Mouse (Mus musculus) cerebellum, postnatal 4 days (tissue): Measurements from ENCODE around the gene Cd244a.
A peak's percentile ranks its signal among the peaks of the same experiment; 100 is the strongest.

ENCODE experiments used
- DNase-seq, 2 experiments: peaks; one replicate each; pipeline ENCODE4 v3.0.0; 2022; ENCODE audit warnings: low spot score in 2 of 2, mixed read lengths in 1 of 2

Cd244a gene

DNA sequence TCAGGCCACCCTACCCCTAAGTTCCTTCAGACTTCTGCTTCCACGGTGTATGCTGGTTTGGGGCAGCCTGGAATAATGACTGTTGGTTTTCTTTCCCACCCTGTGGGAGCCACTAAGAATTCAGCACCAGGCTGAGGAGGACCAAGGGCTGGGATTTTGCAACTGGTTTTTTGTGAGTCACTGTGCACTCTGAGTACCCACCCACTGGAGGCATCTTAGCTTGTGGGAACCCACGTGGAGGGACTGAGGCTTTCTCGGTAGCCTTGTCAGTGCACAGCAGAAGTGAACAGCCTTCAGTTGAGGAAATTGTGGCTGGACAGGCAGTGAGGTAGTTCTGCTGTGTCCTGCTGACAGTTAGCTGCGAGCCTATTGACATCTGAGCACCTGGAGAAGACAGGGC is at the start of gene Cd244a:
Gene Cd244a (plus strand): TSS at position 296 of the 400 bp plus-strand sequence.
- DNase-seq, result no peak

DNA sequence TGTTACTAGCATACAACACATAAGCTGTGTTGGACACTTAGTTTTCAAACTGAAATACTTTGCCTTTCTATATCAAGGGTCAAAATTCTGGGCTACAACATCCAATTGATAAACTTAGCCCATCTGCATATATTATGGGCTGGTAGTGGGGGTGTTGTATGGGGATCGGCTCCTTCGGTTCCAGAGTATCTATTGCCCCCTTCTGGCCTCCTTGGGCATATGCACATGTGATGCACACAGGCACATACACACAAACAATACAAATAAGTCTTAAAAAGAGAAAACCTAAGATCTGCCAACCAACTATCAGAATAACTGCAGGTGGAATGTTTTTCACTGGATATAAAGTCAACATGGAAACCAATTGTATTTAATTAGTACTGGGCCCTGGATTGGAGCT is 45.8 kb upstream of the Cd244a start:
- no peak for DNase-seq

DNA sequence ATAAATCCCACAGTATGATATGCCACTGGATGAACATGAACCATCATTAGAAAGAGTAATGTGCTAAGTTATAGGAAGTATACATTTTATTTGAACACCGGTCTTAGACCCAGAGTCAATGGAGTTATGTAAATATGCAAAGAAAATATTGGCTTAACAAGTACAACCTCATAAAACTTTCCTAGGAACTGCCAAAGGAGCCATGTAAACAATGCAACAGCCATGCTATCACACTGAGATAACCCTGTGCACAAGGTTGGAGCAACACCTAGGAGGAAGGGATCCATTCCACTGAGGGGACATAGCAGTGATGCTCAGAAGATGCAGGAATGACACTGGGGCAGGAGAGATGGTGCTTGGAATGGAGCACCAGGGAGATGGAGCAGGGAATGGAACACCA is 45.2 kb upstream of the Cd244a start:
- DNase-seq, result no peak

DNA sequence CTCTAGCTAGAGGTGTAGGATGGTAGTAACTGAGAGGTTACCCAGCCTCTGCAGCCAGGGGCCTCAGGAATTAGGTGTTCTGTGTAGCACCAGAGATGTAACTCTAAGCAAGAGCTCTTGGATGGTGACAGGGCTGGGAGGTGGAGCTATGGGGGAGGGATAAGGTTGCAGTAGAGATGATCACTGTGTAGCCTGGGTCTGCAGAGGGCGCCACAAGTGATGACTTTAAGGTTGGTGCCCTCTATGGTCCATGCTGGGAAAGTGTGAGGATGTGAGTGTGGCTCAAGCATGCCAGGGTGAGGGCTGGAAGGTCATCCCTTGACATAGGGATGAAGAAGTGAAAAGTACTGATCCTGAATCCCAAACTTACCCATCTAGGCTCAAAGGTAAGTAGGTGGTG is 44.0 kb upstream of the Cd244a start:
- no peak for DNase-seq

DNA sequence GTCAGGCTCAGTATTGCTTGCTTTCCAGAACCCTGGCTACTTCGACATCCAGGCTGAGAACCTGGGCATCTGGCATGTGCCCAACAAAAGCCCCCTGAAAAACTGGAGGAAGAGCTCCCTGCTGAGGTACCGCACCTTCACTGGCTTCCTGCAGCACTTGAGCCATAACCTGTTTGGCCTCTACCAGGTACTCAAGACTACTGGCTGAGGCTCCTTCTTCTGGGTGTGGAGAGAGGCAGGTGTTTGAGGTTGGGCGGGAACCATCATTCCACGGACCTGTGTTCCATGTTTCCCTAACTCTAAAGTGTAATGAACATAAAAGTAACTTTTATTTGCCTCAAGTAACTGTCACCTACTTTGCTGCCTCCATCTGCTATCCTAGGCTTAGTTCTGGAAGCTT is 43.4 kb upstream of the Cd244a start:
- no peak for DNase-seq

DNA sequence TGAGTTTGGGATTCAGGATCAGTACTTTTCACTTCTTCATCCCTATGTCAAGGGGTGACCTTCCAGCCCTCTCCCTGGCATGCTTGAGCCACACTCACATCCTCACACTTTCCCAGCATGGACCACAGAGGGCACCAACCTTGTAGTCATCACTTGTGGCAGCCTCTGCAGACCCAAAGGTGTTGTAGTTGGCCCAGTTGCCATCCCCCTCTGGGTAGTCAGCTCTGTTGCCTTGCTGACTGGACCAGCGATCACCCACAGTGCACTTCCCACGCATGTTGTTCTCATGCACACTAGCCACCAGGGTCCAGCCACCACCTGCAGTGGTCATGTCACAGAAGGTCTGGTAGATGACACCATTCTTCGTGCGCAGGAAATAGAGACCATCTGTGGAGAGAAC is 27.6 kb upstream of the Cd244a start:
- no peak for DNase-seq

DNA sequence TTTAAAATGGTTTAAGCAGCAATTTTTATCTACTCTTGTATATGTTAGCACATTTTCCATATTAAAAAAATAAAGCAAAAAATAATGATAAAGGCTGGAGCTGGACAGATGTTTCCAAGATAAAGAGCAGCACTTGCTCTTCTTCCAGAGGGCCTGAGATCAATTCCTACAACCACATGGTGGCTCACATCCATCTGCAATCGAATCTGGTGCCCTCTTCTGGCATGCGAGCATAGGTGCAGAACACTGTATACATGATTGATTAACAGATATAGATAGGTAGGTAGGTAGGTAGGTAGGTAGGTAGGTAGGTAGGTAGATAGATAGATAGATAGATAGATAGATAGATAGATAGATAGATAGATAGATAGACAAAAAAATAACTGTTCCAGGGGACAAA is 26.2 kb upstream of the Cd244a start:
- DNase-seq, result no peak

DNA sequence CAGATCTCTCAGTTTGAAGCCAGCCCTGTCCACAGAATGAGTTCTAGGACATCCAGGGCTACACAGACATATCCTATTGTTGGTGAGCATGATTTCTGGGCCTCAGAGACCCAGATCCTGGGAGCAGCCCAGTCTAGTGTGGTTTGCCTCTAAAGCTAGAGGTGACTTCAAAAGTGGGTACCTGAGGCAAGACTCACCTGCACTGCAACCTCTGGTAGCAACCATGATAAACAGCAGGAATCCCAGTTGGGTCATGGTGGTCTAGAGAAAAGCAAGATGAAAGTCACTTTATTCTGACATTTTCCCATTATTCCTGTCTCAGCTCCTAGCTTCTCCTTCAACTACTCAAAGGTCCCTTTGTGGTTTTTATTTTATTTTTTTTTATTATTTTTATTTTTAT is 24.4 kb upstream of the Cd244a start:
- no peak for DNase-seq

DNA sequence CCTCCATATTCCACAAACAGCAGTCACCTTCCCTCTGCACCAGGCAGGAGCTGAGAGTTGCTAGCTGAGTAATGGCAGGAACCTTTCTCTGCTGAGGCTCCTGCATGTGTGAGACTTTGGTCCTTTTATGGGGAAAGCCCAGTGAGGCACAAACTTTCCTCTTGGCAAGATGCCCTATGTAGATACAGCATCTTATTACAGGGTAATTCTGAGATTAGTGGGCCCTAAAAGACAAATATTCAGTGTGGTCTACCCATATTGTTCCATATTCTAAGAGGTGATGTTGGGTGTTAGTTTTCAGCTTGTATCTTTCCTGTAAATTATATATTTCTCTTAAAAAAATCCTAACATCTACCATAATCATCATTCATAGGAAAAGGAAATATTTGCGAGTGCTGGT is 23.8 kb upstream of the Cd244a start, which contains the start of gene Itln1:
Gene Itln1 (minus strand): TSS at position 101 of the 400 bp plus-strand sequence.
- DNase-seq, result no peak

DNA sequence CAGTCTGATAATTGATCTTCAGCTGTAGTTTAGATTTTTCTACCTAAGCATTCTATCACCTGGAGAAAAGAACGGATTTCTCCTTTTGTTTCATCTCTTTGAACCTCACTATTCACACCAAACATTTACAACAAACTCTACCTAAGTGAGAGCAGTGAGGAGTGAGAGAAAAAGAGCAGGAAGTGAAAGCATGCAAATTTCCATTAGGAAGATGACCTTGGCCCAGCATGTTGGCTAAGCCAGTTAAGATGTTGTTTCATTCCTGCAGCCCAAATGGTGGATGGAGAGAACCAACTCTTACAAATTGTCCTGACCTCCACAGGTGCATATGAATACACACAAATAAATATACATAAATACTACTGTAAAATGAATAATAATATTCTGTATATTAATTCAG is 18.3 kb upstream of the Cd244a start:
- DNase-seq, result no peak

DNA sequence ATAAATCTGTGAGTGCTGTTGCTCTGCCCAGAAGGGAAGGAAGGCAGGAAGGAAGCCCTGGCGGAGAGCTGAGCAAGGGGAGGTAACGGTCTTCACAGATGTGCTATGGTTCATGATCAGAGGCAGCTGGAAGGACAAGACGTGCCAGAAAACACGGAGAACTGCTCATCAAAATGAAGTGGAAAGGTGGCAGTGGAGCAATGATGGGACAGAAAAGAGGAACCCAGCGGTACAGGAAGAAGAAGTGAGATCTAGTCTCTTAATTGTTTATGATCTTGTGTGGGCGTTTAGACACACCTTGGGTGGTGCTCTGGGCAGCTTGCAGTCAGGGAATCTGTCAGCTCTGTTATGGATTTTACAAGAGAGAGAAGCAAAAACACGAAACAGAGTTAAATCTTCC is 7.7 kb upstream of the Cd244a start:
- DNase-seq, result no peak

DNA sequence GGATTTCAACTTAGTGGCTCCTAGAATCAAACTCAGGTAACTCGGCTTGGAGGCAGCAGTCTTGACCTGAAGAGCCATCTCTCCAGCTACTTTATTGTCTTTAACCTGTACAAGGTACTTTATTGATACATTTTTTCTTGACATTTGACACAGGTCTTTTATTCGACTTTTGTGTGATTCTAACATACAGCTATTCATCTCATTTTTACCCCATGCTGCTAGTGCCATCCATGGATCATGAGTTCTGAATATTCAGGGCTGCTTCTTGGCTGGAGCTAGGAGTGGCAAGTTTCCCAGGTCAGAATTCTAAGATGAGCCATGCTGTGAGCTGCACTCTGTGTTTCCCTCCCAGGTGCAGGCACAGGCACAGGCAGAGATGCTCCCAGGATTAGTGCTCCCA is 6.8 kb upstream of the Cd244a start:
- DNase-seq, result no peak

DNA sequence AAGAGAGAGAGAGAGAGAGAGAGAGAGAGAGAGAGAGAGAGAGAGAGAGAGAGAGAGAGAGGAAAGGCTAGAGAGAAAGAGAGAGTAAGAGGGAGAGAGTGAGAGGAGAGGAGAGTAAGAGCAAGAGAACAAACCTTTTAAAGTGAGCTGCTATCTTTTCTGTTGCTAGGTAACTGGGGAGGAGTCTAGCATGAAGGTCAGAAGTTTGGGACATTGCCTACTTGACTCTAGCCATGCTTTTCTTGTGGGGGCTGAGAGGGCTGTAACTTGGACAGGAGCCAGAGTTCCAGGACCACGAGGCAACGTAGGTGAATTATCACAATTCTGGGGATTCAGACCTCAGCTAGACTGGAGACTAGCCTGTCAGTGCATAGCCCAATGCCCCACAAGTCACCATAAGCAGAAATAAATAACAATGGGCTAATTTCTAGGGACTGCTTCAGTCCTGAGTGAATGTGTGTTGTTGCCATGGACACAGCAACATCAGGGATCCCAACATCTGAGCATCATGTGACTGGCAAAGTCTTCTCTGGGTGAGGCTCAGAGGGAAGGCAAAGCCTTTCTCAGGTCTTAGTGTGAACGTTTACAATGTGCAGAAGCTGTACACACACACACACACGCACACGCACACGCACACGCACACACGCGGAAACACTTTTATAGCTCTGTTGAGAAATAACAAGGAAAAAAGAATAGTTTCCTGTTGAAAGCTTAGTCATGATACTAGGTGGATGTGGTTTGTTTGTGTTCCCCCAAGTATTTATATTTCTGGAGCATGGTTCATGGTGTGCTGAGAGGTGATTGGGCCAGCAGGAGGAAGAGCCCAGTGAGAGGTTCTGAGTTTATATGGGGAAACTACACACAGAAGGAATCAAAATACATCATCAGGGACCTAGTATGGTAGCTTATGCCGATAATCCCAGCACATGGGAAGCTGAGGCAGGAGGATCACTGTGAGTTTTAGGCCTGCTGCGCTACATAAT is 5.3 kb upstream of the Cd244a start:
- DNase-seq, result no peak

DNA sequence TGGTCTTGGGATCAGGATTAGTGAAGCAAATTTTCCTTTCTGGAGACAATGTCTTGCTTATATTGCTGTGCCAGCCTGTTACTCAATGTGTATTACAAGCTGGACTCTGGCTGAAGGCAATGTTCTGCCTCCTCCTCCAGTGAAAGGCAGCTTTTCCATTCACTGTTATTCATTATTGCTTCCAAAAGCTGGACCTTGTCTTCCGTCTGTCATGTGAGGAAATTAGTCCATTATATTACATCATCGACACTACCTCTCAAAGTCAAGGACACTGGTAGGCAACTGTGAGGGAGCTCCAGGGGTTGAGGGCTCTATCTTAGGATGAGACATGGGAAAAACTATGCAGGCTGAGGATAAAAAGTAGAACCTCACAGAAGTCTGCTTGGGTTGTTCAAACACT is 2.6 kb upstream of the Cd244a start:
- DNase-seq, result no peak

DNA sequence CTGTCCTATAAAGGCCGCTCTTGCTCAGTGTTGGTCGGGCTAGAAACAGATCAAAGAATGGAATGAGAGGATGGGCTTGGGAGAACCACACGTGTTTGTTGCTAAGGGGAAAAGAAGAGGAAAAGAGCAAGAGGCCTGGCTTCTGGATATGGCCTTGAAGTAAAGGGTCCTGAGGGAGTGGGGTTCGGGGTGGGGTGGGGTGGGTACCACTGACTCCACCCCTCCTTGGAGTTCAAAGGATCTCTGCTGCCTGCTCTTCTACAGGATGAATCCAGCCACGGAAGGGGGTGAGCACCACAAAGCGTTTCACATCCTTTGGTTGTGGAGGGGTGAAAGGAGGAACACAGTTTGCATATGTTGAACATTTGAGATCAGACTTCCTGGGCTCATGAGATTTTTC is 586 bp upstream of the Cd244a start:
- no peak for DNase-seq

DNA sequence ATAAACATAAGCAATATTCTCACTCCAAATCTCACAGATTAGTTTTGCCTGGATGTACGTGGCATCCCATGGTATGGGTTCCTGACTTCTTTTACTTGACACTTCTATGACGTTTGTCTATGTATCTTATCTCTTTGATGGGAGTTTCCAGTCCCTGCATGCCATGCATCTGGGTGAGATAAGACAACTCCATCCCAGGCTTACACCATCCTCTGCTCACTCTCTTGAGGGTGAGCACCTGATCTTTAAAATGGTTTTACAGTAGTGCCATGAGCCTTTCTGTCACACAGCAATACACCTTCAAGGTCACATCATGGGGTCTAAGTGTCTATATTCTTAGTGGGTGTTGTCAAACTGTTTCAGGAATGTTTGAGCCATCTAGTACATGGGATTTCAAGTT is 1.3 kb downstream of the Cd244a start:
- no peak for DNase-seq

DNA sequence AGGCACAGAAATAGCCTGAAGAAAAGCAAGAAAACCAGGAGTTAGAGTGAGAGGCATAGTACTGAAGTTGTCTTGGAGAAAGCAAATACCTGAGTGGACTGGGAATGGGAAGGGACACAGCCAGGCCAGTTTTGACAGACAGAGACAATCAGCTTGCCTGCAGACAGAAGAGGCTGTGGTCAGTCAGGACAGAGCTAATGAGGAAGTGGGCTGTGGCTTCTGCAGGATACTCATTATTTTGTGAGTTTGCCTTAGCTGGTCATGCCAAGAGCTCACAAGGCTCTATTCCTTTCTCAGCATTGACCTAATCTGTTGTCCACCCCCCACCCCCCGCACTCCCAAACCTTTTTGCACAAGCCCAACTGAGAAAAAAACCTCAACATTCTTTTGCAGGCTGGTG is 2.2 kb downstream of the Cd244a start:
- no peak for DNase-seq

DNA sequence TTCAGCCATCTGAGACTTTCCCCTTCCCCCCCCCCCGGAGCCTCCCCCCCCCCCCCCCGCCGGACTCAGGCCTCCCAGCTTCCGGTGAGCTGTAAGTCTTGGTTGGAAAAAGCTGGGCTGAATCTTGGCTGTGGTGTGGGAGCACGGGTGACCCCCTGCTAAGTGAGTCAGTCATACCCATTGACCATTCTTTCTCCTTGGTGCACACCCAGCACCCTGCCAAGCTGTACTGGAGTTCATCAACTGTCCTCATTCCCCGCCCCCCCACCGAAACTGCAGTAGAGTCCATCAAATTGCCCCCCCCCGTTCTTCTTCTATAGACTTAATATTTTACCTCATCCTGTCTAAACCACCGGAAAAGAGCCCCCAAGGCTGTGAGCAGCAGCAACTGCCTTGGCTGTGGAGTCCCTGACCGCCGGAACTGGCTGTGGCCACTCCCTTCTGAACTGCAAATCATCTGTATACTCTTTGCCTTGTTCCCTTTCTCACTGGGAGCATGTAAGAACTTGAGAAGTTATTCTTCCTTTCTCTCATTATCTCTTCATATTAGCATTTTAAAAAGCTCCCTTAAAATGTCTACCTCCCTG is 2.7 kb downstream of the Cd244a start:
- DNase-seq, result no peak

DNA sequence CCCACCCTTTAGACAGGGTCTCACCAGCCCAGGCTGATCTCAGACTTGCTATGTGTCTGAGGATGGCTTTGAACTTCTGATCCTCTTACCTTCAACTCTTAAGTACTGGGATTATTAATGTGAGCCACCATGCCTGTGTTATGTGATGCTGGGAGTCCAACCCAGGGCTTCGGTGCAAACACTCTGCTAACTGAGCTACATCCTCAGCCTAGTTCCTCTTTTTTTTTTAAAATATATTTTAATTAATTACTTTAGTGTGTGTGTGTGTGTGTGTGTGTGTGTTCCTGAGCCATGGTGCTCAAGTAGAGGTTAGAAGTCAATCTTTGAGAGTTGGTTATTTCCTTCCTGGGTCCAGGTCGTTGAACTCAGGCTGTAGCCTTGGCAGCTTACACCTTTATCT is 4.0 kb downstream of the Cd244a start:
- no peak for DNase-seq

DNA sequence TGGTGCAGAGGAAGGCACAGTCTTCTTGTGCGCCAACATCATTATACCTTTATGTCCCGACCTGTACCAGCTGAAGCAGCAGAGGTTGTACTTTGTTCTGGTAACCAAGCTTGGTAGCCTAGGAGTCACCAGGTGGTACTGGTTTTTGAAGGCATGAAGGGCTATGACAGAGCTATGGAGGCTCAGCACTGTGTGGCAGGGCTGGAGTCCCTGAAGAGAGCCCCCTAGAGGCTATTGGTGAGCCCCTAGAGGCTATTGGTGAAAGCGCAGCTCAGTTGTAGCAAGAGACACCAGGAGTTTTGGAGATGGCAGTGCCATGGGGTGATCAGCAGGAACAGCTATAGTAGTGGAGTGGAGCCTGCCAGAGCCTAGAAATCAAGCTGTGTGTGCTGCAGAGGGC is 5.3 kb downstream of the Cd244a start:
- DNase-seq, result peak in 1 of 2 experiments; percentile 2

DNA sequence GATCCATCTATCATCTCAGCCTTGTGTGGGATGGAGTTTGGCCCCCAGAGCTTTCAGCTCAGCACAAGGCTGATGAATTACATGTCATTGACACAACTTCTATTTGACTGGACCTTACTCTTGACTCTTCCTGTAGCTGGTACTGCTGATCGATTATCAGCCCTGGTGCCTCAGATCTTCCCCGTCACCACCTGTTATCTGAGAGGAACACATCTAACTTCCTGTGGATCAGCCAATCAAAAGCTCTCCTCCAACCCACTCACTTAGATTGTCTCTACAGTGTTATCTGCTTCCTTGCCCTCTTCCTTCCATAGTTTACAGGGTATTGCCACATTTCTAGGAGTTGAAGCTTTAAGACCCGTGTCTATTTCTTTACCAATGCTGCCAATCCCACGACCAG is 6.9 kb downstream of the Cd244a start:
- no peak for DNase-seq

DNA sequence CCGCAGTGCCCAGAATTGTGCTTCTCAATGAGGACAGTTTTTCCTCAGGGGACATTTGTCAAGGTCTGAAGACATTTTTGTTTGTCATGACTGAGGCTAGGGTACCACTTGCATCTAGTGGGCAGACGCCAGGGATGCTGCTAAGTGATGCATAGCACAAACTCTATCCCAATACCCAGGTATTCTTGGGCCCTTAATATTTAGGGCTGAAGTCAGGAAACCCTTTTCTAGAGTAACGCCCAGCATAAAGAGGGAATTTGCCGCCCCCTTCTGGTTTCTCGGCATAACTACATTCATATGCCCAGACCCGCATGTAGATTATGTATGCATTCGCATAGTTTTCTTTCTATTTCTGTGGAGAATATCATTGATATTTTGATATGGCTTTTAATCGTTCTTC is 7.8 kb downstream of the Cd244a start:
- peak; percentile 32 for DNase-seq

DNA sequence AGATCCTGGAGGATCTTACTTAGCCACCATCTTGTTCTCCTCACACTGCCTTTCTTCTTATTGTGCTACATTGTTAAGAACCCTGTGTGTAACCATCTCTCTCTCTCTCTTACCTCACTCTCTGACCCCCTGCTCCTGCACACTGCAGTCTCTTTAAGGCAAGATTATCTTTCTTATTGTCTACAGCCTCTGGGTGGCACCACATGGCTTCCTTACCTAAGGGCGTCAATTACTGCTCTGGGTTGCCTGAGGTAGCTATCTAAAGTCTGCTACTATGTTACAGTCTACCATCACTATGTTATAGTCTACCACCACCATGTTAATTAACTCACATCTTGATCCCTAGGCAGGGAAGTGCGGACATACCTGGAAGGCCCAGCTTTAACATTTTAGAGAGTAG is 9.4 kb downstream of the Cd244a start:
- DNase-seq, result no peak
